Mouse (Mus musculus) kidney, postnatal 0 days (tissue): ENCODE data around the gene Dusp18. TPM values are rescaled to one million over a fixed set of nuclear protein-coding genes. Genes with fewer than 3 reads are reported as not detected.

Experiments
- ATAC-seq: fragments of 200-750 bp; cut with Nextera tagmentation; replicated peaks from 2 replicates; pipeline ENCODE4 v1.8.0; 2017; ENCODE audit warnings: low read depth, moderate number of reproducible peaks, moderate TSS enrichment, moderate library complexity; ENCODE audit not compliant: low FRiP score
- DNase-seq: peaks from one replicate; pipeline ENCODE4 v3.0.0-alpha.2; 2016; ENCODE audit warnings: low spot score
- H3K27ac ChIP-seq: fragments of 300-500 bp; sonication (generic); 2 replicates; pipeline ENCODE4 v1.5.1; 2014; ENCODE audit warnings: mild to moderate bottlenecking
- H3K27me3 ChIP-seq: fragments of 300-500 bp; sonication (generic); 2 replicates; pipeline ENCODE4 v1.6.1; 2014; ENCODE audit warnings: low read length, mixed read lengths; ENCODE audit not compliant: insufficient read depth
- H3K36me3 ChIP-seq: fragments of 300-500 bp; sonication (generic); 2 replicates; pipeline ENCODE4 v1.6.1; 2014; ENCODE audit warnings: low read length, mixed read lengths; ENCODE audit not compliant: insufficient read depth
- H3K4me1 ChIP-seq: fragments of 300-500 bp; sonication (generic); replicated peaks from 2 replicates; pipeline ENCODE4 v1.6.1; 2014; ENCODE audit warnings: antibody characterized with exemption, low read length, mixed read lengths; ENCODE audit not compliant: insufficient read depth
- H3K4me2 ChIP-seq: fragments of 300-500 bp; sonication (generic); 2 replicates; pipeline ENCODE4 v1.6.1; 2014; ENCODE audit warnings: mild to moderate bottlenecking, low read length, moderate library complexity, mixed read lengths
- H3K4me3 ChIP-seq: fragments of 300-500 bp; sonication (generic); replicated peaks from 2 replicates; pipeline ENCODE4 v1.5.1; 2014; ENCODE audit warnings: low read depth, low read length
- H3K9ac ChIP-seq: fragments of 300-500 bp; sonication (generic); 2 replicates; pipeline ENCODE4 v1.6.1; 2014; ENCODE audit warnings: low read depth, low read length
- H3K9me3 ChIP-seq: fragments of 300-500 bp; sonication (generic); replicated peaks from 2 replicates; pipeline ENCODE4 v1.6.1; 2016; ENCODE audit warnings: low read length, inconsistent platforms, mixed read lengths
- CTCF ChIP-seq: IDR thresholded peaks from 2 replicates; pipeline ENCODE4 v1.5.1; 2016; ENCODE audit warnings: antibody characterized with exemption, low read depth, mild to moderate bottlenecking, moderate library complexity
- WGBS: fragments of 180-500 bp; shearing (Covaris S2); extraction: QIAGEN DNeasy Blood & Tissue Kit; methylation state at CpG from one replicate; pipeline ENCODE4 v1.1.7; 2014; 5-methylcytosine and 5-hydroxymethylcytosine counted together
- polyA plus RNA-seq: library from polyadenylated mRNA; unstranded; fragments of >200 nt; fragmentation: Nextera tagmentation; extraction: Ambion mirVana; gene quantifications from 2 replicates; pipeline ENCODE4 v1.2.1, GENCODE M21; 2015

The Dusp18 gene
- polyA plus RNA-seq, 1 experiment from 2014 or later, result 10.1 TPM

GRCm38 (mm10) chr11:3912100-3912874 is 17.2 kb downstream of the Dusp18 start:
- H3K27me3 ChIP-seq, result no peaks in the 10 kb centered on the region
- peak; percentile 3; the same call in 1 of the 2 replicates for ATAC-seq
- H3K4me2 ChIP-seq, result peak overlapping the region; percentile 69
- H3K4me3 ChIP-seq, result peak overlapping the region; percentile 55
- DNase-seq, result no peak
- no peaks in the 10 kb centered on the region for H3K9me3 ChIP-seq
- peaks cover 28% of the 10 kb centered on the region; the same call in 1 of the 2 replicates for H3K4me1 ChIP-seq
- H3K9ac ChIP-seq, result peak overlapping the region; percentile 25
- H3K27ac ChIP-seq, result no peak overlapping the region
- 0 out of 2 replicates have a peak, but pooled peaks cover 5% of the 10 kb centered on the region for H3K36me3 ChIP-seq
- no peak for TF ChIP-seq CTCF
- WGBS, result 22% methylated on average over 19 of the region's 19 CpGs

DNA sequence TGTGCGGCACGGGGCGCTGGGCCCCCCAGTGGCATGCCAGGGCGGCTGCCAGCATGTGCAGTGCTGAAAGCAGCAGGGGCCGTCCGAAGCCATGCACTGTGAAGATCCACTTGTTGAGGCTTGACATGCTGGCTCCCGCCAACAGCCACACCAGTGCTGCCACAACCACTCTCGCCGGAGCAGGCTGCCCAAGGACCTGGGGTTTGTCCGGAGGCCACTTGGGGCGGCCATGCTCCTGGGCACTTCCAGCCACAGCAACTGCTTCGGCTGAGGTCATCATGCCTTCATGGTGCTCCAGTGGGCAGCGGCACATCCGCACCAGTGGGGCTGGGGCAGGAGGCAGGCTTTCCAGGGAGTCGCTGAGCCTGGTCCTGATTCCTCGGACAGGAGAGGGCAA is 17.8 kb downstream of the Dusp18 start:
- Histone ChIP-seq H3K27ac (no peak overlapping the region), H3K4me2 (peak overlapping the region; percentile 69), H3K4me1 (peaks cover 28% of the 10 kb centered on the region; the same call in 1 of the 2 replicates), H3K4me3 (peak overlapping the region; percentile 55), H3K27me3 (no peaks in the 10 kb centered on the region), H3K36me3 (0 out of 2 replicates have a peak, but pooled peaks cover 5% of the 10 kb centered on the region), H3K9me3 (no peaks in the 10 kb centered on the region), H3K9ac (peak overlapping the region; percentile 25)
- 5% methylated on average over 16 of the region's 16 CpGs for WGBS
- DNase-seq (no peak), ATAC-seq (peak; percentile 8; the same call in 1 of the 2 replicates)
- no peak for TF ChIP-seq CTCF

- TF ChIP-seq CTCF, result no peak
These were observed 18.5 kb downstream of the Dusp18 start for GRCm38 (mm10) chr11:3913316-3914108.

DNA sequence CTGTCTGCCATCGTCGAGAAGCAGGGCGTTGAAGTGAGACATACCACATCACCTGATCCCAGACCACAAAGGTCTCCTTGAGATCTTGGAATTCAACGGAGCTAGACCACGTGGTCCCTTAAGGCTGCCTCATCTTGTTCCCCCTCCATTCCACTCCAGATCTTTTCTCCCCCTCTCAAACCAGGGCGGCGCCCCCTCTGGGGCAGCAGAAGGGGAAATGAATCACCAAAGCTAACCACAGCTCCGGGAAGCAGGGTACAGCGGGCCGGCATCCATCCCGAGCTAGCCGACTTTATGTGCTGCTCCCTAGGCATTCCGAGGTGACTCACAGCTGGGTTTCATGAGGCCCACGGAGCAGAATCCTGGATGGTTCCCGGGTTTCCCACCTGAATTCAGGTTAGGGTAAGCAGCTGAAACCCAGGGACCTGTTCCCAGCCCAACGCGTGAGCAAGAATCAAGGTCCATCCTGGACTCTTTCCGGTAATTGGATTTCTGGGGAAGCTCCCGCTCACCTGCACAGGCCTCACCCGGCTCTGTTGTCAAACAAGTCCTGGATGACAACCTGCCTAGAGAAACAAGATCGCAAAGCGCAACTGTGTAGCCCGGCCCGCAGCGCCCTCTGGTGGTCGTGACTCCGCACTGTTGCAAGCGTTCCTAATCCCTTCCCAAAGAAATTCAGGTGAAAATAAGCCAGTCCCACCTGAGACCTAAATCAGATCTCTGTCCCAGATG is 19.2 kb downstream of the Dusp18 start, which contains the start of gene Slc35e4:
Gene Slc35e4, minus strand, starts transcription at position 556 of the 732 bp plus-strand sequence.
- ATAC-seq (peak; percentile 47), DNase-seq (peak; percentile 83)
- Histone ChIP-seq H3K4me3 (peak within 1 kb of the TSS; percentile 55), H3K9ac (peak within 1 kb of the TSS; percentile 25), H3K4me2 (peak within 1 kb of the TSS; percentile 69), H3K27ac (peak within 1 kb of the TSS; percentile 64; the same call in 1 of the 2 replicates), H3K36me3 (0 out of 2 replicates have a peak, but pooled peaks cover 5% of the 10 kb centered on the region), H3K27me3 (no peaks in the 10 kb centered on the region), H3K9me3 (no peaks in the 10 kb centered on the region), H3K4me1 (peaks cover 28% of the 10 kb centered on the region; the same call in 1 of the 2 replicates)
- under 1% methylated on average over 28 of the region's 28 CpGs for WGBS
- TF ChIP-seq CTCF, result peak; percentile 95

More at GRCm38 (mm10) chr11:3913316-3914108, 18.5 kb downstream of the Dusp18 start:
- H3K27ac ChIP-seq, result peak overlapping the region; percentile 64; the same call in 1 of the 2 replicates
- peaks cover 28% of the 10 kb centered on the region; the same call in 1 of the 2 replicates for H3K4me1 ChIP-seq
- H3K9me3 ChIP-seq, result no peaks in the 10 kb centered on the region
- peak; percentile 90 for DNase-seq
- no peaks in the 10 kb centered on the region for H3K27me3 ChIP-seq
- 0 out of 2 replicates have a peak, but pooled peaks cover 5% of the 10 kb centered on the region for H3K36me3 ChIP-seq
- WGBS, result under 1% methylated on average over 65 of the region's 65 CpGs
- H3K4me3 ChIP-seq, result peak overlapping the region; percentile 55
- peak overlapping the region; percentile 69 for H3K4me2 ChIP-seq
- peak overlapping the region; percentile 25 for H3K9ac ChIP-seq
- ATAC-seq, result peak; percentile 74

DNA sequence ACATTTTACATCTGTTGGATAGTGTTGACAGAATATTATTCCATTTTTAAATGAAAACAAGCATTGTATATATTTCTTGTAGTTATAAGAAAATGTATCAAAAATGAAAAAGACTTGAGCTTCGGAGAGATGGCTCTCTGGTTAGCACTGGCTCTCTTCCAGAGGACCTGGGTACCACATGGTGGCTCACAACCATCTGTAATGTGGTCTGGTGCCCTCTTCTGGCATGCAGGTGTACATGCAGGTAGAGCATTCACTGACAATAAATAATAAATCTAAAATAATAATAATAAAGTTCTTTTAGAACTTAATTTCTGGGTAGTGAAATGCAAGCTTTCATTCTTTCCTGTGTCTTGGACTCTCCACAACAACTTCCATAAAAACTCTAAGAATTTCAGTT is 23.7 kb downstream of the Dusp18 start:
- Histone ChIP-seq H3K9ac (no peak overlapping the region), H3K4me2 (no peak overlapping the region), H3K36me3 (peaks cover 18% of the 10 kb centered on the region), H3K9me3 (no peaks in the 10 kb centered on the region), H3K4me1 (0 out of 2 replicates have a peak, but pooled peaks cover 6% of the 10 kb centered on the region), H3K27ac (no peak overlapping the region), H3K4me3 (no peak overlapping the region), H3K27me3 (no peaks in the 10 kb centered on the region)
- WGBS, result 54% methylated on average over 1 of the region's 1 CpGs
- ATAC-seq, result no peak
- DNase-seq, result no peak
- TF ChIP-seq CTCF, result peak; percentile 69
